Mouse (Mus musculus) left cerebral cortex, postnatal 36 days (tissue): ENCODE measurements around the gene Napepld. TPM values are rescaled to one million over a fixed set of nuclear protein-coding genes. Genes with fewer than 3 reads are reported as not detected.
A peak's percentile ranks its signal among the peaks of the same experiment; 100 is the strongest.

Source experiments
- DNase-seq, 2 experiments: peaks; one replicate each; pipeline ENCODE4 v3.0.0; 2021 to 2022; ENCODE audit warnings: low spot score in 2 of 2, mixed read lengths in 1 of 2
- intact Hi-C: fragments of 180-260 bp; cut with DNase I; formaldehyde crosslinking; loops from one replicate; pipeline ENCODE4 v1.15.1; 2025
- total RNA-seq, 2 experiments: library from RNA; stranded (reverse); gene quantifications; 2 replicates each; pipeline ENCODE4 v1.2.3; 2021

The Napepld gene
- total RNA-seq, 2 experiments from 2014 or later: 11.6 to 15.4 TPM

- intact Hi-C loops: no loop called here
- DNase-seq: no peak
These were observed 26.2 kb downstream of the Napepld start for GRCm38 (mm10) chr5:21675019-21675418.

GRCm38 (mm10) chr5:21673742-21674141, 27.5 kb downstream of the Napepld start:
- no peak for DNase-seq
- intact Hi-C loops: no loop called here

GRCm38 (mm10) chr5:21672812-21673635, 28.2 kb downstream of the Napepld start:
- no peak for DNase-seq
- intact Hi-C loops: no loop called here

GRCm38 (mm10) chr5:21669307-21669706, 31.9 kb downstream of the Napepld start:
- intact Hi-C loops: loop anchor here (10.0 kb wide), 1 partner anchor 845 kb away; no protein-coding TSS in a partner anchor
- DNase-seq: no peak

GRCm38 (mm10) chr5:21667191-21668137, 33.7 kb downstream of the Napepld start:
- DNase-seq: no peak
- intact Hi-C loops: loop anchor here (10.0 kb wide), 1 partner anchor 847 kb away; no protein-coding TSS in a partner anchor

- intact Hi-C loops: loop anchor here (10.0 kb wide), 1 partner anchor 852 kb away; no protein-coding TSS in a partner anchor
- no peak for DNase-seq
These were observed 38.1 kb downstream of the Napepld start for GRCm38 (mm10) chr5:21663081-21663480.

GRCm38 (mm10) chr5:21660850-21661249, 40.3 kb downstream of the Napepld start:
- intact Hi-C loops: loop anchor here (10.0 kb wide), 1 partner anchor 854 kb away; no protein-coding TSS in a partner anchor
- no peak for DNase-seq

GRCm38 (mm10) chr5:21658623-21659395, 42.4 kb downstream of the Napepld start:
- intact Hi-C loops: loop anchor here (1.0 to 5.0 kb wide), 2 partner anchors 43 to 78 kb away; partner anchors contain the start of genes Napepld and Pmpcb
- DNase-seq: peak; percentile 71 to 75

- intact Hi-C loops: loop anchor here (1.0 to 5.0 kb wide), 2 partner anchors 44 to 79 kb away; partner anchors contain the start of genes Napepld and Pmpcb
- no peak for DNase-seq
These were observed 43.2 kb downstream of the Napepld start for GRCm38 (mm10) chr5:21658038-21658437.

- intact Hi-C loops: loop anchor here (5.0 kb wide), 1 partner anchor 45 kb away; the partner anchor contains the start of gene Napepld
- no peak for DNase-seq
These were observed 44.3 kb downstream of the Napepld start for GRCm38 (mm10) chr5:21656912-21657311.

- DNase-seq: no peak
- intact Hi-C loops: no loop called here
These were observed 49.1 kb downstream of the Napepld start for GRCm38 (mm10) chr5:21651885-21652612.

- DNase-seq: no peak
- intact Hi-C loops: no loop called here
These were observed 50.5 kb downstream of the Napepld start for GRCm38 (mm10) chr5:21650736-21651135.

- DNase-seq: no peak
- intact Hi-C loops: loop anchor here (10.0 kb wide), 1 partner anchor 591 kb away; the partner anchor contains the start of gene Ptpn12
These were observed 55.1 kb downstream of the Napepld start for GRCm38 (mm10) chr5:21646133-21646491.

- peak; percentile 85 to 88 for DNase-seq
- intact Hi-C loops: loop anchor here (10.0 kb wide), 1 partner anchor 591 kb away; the partner anchor contains the start of gene Ptpn12
These were observed 55.6 kb downstream of the Napepld start, which contains the start of the genes Fbxl13 and Armc10 for GRCm38 (mm10) chr5:21645439-21646132. TSS of gene Fbxl13 (minus strand) at chr5:21645634. TSS of gene Armc10 (plus strand) at chr5:21645813.

GRCm38 (mm10) chr5:21644891-21645438, 56.2 kb downstream of the Napepld start:
- DNase-seq: no peak
- intact Hi-C loops: loop anchor here (5.0 to 10.0 kb wide), 2 partner anchors 368 to 590 kb away; partner anchors contain the start of gene Ptpn12

- intact Hi-C loops: loop anchor here (5.0 to 10.0 kb wide), 2 partner anchors 366 to 589 kb away; partner anchors contain the start of gene Ptpn12
- no peak for DNase-seq
These were observed 57.6 kb downstream of the Napepld start for GRCm38 (mm10) chr5:21643606-21644005.

GRCm38 (mm10) chr5:21640961-21641360, 60.2 kb downstream of the Napepld start:
- DNase-seq: peak; percentile 50 to 56
- intact Hi-C loops: loop anchor here (1.0 to 10.0 kb wide), 3 partner anchors 207 to 586 kb away; partner anchors contain the start of gene Ptpn12
